Mouse (Mus musculus) c-Kit-positive CD71-negative TER-119-negative erythroid progenitor cells, embryonic 14.5 days (primary cell): ENCODE data around the gene Gnpnat1.
"Not testable (repeated sequence)": the region's sequence is repeated elsewhere in the genome, so short reads cannot be mapped to it uniquely, and the experiment has no call there.

Experiments
- DNase-seq: peaks from one replicate; pipeline ENCODE4 v3.0.0-alpha.2; 2013; ENCODE audit warnings: low read depth

Gnpnat1 gene

GRCm38 (mm10) chr14:45404813-45405212 is at the start of gene Gnpnat1:
Gene Gnpnat1, minus strand, starts transcription at chr14:45404913.
- DNase-seq = not testable (repeated sequence)

GRCm38 (mm10) chr14:45453538-45454233 is 49.0 kb upstream of the Gnpnat1 start:
- DNase-seq = no peak

DNA sequence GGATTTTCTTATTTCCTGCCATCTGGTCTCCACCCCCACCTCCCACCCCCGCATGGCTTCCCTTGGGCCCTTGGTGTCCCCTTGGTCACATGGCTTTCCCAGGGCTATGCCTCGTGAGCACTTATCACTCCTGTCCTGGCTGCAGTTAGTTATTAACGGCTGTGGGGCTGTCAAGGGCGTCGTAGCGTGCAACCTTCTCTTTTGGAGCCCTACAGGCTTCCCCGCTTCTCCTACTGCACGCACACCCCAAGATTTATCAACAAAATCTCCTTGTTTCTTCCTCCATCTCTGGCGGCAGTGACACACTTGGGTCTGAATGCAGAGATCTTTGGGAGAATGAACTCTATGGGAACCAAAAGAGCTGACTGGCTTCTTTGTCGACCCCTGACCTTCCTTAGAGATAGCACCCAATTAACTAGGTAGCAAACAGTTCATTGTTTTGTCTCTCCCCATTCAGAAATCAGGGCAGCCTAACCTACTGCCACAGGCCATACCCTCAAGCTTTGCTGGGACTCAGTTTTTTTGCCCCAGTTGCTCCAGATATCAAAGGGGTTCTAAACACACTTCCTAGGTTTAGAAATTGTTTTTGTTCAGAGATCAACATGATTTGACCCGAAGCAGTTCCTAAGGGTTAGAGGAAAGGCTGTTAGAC is 48.3 kb upstream of the Gnpnat1 start:
- DNase-seq = no peak

GRCm38 (mm10) chr14:45452148-45452547 is 47.4 kb upstream of the Gnpnat1 start:
- no peak for DNase-seq

DNA sequence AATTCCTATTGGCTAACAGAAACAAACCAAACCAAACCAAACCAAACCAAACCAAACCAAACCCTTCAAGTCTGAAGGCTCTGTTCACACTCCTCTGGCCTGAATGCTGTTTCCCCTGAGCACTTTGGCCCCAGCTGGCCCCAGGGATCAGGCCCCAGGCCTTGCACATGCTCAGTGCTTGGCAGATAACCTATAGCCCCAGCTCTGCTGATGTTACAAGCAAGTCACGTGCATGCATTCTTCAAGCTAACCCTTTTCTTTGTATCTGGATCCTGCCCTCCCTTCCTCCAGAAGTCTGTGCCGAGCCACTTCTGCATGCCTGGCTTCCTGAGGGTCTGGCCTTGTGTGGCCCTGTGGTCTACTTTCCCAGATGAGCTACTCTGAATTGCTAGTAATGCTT is 46.4 kb upstream of the Gnpnat1 start:
- no peak for DNase-seq

- no peak for DNase-seq
Measured at GRCm38 (mm10) chr14:45446777-45447176, 42.1 kb upstream of the Gnpnat1 start.

- DNase-seq = no peak
Measured at GRCm38 (mm10) chr14:45445445-45445844, 40.7 kb upstream of the Gnpnat1 start.

- no peak for DNase-seq
Measured at GRCm38 (mm10) chr14:45444870-45445269, 40.2 kb upstream of the Gnpnat1 start.

GRCm38 (mm10) chr14:45442781-45443560 is 38.3 kb upstream of the Gnpnat1 start:
- DNase-seq = no peak

DNA sequence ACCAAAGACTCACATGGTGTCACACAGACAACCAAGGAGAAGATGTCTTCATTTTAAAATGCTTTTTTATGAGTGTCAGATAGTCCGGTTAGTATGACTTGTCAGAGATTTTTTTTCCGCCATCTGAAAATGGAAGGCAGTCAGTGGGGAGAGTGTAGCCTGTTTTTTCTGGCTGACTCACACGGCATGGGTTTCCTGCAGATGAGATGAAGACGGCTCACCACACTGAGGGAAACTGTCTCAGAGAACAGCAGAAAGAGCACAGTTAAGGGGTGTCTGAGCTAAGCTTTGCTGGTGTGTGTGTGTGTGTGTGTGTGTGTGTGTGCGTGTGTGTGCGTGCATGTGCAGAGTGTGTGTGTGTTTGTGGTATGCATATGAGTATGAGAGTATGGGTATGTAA is 36.6 kb upstream of the Gnpnat1 start:
- no peak for DNase-seq

DNA sequence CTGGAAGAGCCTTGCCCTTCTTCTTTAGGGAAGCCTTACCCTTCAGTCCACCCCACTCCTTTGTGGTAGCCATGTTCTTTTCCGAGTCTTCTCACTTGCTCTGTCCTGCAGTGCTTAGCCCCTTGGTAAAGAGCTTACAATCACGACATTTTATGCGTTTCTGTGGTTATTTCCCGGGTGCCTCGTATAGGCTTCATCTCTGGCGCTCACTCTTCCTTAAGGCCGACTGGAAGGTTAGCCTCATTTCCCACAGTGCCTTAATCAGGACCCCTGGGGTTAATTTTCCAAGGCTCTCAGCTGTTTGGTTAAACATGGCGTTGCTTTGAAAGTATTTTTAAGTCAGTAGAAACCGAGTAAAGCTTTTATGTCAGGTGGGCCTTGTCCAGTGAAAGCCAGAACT is 34.7 kb upstream of the Gnpnat1 start:
- no peak for DNase-seq

DNA sequence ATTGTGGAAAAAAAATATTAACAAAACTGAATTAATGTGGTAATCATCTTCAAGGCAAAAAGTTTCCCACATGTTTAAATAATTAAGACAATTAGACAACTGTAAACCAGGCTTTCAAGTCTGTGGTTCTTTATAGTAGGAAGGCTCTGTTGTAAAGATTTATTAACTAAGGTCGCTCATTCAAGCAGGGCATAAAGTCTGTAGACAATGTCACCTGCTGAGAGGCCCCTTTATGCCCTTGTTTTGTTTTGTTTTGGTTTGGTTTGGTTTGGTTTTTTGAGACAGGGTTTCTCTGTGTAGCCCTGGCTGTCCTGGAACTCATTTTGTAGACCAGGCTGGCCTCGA is 34.2 kb upstream of the Gnpnat1 start:
- DNase-seq = no peak

GRCm38 (mm10) chr14:45438250-45438930 is 33.7 kb upstream of the Gnpnat1 start:
- DNase-seq = no peak

DNA sequence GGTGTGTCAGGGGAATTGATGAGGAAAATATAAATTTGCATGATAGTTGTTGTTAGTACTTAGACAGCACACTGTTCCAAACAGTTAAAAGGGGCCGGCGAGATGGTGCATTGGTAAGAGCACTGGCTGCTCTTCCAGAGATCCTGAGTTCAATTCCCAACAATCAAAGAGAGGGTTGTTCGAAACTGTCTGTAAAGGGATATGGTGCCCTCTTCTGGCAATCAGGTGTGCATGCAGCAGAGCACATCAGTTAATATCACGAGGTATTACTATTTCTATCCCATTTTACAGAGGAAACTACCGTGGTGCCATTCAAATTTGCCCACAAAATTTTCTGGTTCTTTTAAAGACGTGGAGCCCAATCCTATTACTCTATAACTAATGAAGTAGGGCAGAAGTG is 29.5 kb upstream of the Gnpnat1 start:
- no peak for DNase-seq

GRCm38 (mm10) chr14:45432003-45432402 is 27.3 kb upstream of the Gnpnat1 start:
- no peak for DNase-seq

DNA sequence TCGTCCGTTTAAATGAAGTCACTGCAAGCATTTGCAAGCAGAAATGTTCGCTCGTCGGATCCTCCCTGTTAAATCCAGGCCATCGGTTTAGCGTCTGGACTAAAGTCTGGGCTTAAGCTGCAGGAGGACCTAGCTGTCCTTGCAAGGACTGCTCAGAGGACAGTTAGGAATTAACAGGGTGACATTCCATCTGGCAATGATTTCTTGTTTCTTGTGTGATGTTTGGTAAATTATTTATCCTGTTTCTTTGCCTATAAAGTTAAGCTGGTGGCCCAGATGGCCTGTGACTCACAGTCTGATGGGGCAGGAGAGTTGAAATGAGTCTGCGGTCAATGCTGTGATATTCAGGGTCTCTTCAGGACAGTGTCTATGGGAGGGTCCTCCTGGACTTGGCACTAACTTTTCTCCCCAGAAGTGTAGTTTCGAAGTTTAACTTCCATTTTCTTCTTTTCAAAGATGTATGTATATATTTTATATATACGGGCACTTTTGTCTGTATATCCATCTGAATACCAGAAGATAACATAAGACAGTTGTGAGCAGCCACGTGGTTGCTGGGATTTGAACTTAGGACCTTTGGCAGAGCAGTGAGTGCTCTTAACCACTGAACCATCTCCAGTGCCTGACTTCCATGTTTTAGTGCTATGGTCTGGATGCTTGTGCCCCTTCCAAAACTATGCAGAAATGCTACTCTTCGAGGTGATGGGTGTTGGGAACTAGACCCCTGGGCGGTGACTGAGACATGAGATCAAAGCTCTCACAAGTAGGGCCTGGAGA is 25.5 kb upstream of the Gnpnat1 start:
- DNase-seq = no peak

GRCm38 (mm10) chr14:45423220-45423619 is 18.5 kb upstream of the Gnpnat1 start:
- DNase-seq = peak; percentile 60

GRCm38 (mm10) chr14:45422371-45422770 is 17.7 kb upstream of the Gnpnat1 start:
- no peak for DNase-seq

GRCm38 (mm10) chr14:45419323-45419722 is 14.6 kb upstream of the Gnpnat1 start:
- DNase-seq = no peak

DNA sequence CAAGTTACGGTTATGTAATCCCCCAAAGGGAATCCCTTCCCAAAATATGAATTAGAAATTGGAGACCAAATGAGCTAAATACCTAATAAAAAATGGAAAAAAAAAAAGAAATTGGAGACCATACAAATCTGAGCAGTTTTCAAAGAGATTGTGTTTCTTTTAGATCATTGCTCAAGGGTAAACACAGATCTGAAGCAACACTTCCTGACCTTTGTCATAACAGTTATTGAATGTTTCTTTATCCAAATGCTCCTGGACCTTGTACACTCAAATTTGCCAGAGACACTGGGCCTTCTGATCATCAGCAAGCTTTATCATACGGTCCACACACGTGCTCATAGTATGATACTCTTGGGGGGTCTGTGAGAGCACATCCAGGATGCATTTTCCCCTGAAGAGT is 13.8 kb upstream of the Gnpnat1 start:
- DNase-seq = no peak

DNA sequence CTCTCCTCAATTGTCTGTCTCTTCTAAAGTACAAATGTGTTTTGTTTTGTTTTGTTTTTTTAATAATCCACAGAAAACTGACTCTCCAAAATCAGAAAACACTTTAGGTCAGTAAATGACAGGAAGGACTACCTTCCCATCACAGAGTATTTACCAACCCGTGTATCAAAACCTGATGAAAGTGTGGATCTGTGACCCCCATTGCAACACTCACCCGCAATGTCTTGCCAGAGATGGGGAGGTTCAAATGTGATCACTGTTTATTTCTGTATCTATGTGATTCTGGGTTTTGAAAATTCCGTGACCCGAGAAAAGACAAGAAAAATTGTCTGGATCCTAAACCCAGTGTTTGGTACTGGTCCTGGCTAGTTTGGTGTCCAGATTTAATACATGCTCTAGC is 11.6 kb upstream of the Gnpnat1 start:
- DNase-seq = no peak

DNA sequence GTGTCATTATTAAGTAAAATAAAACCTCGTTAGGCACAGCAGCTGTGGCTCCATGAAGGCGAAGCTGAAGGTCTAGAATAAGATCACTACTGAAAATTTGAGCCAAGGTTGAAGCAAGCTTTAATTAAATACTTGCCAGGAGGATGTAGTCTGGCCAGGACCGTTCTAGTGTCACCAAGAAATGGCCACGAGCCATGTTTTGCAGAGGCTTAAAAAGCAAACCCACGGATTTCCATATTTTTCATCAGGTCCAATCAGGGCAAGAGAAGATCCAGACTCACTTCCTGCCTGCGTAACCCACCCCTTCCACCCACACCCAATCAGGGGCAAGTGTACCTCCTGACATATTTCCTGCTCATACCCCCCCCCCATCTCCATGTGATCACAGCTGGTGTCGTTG is 1.1 kb downstream of the Gnpnat1 start:
- no peak for DNase-seq
